Mouse (Mus musculus): ENCODE data around the gene Ddx42. TPM values are rescaled to one million over a fixed set of nuclear protein-coding genes. Genes with fewer than 3 reads are reported as not detected.
"Not testable (repeated sequence)": the region's sequence is repeated elsewhere in the genome, so short reads cannot be mapped to it uniquely, and the experiment has no call there.

The Ddx42 gene
- total RNA-seq, 1 experiment from 2014 or later = 64.5 TPM

- DNase-seq = no peak
Measured at GRCm38 (mm10) chr11:106201337-106202122, 15.2 kb upstream of the Ddx42 start.

- no peak for DNase-seq
Measured at GRCm38 (mm10) chr11:106202123-106202465, 14.6 kb upstream of the Ddx42 start, which contains the start of gene Strada. Gene Strada (minus strand): TSS chr11:106202168.

- no peak for DNase-seq
Measured at GRCm38 (mm10) chr11:106212771-106213170, 4.0 kb upstream of the Ddx42 start.

GRCm38 (mm10) chr11:106214856-106215255, 1.9 kb upstream of the Ddx42 start:
- DNase-seq = no peak

GRCm38 (mm10) chr11:106215450-106215859, 1.3 kb upstream of the Ddx42 start:
- no peak for DNase-seq

- peak; percentile 90 for DNase-seq
Measured at GRCm38 (mm10) chr11:106215927-106216729, 598 bp upstream of the Ddx42 start, which contains the start of gene Ccdc47. Gene Ccdc47 (minus strand): TSS chr11:106216344.

- DNase-seq = no peak
Measured at GRCm38 (mm10) chr11:106220603-106221002, 3.9 kb downstream of the Ddx42 start.

- not testable (repeated sequence) for DNase-seq
Measured at GRCm38 (mm10) chr11:106233978-106234377, 17.3 kb downstream of the Ddx42 start.

GRCm38 (mm10) chr11:106246834-106247233, 30.1 kb downstream of the Ddx42 start:
- no peak for DNase-seq

- DNase-seq = no peak
Measured at GRCm38 (mm10) chr11:106249326-106249725, 32.6 kb downstream of the Ddx42 start.

GRCm38 (mm10) chr11:106254767-106255166, 38.0 kb downstream of the Ddx42 start:
- DNase-seq = no peak

- no peak for DNase-seq
Measured at GRCm38 (mm10) chr11:106255174-106255573, 38.4 kb downstream of the Ddx42 start.

- DNase-seq = peak; percentile 99
Measured at GRCm38 (mm10) chr11:106255685-106256451, 39.1 kb downstream of the Ddx42 start, which contains the start of the genes Ftsj3 and Psmc5. Gene Ftsj3 (minus strand): TSS chr11:106256079. Gene Psmc5 (plus strand): TSS chr11:106256154.

- DNase-seq = no peak
Measured at GRCm38 (mm10) chr11:106256775-106257174, 40.0 kb downstream of the Ddx42 start.

- DNase-seq = no peak
Measured at GRCm38 (mm10) chr11:106260826-106261450, 44.2 kb downstream of the Ddx42 start.

- no peak for DNase-seq
Measured at GRCm38 (mm10) chr11:106263963-106264362, 47.2 kb downstream of the Ddx42 start.

GRCm38 (mm10) chr11:106264988-106265387, 48.3 kb downstream of the Ddx42 start:
- no peak for DNase-seq

GRCm38 (mm10) chr11:106265570-106265969, 48.8 kb downstream of the Ddx42 start:
- DNase-seq = no peak

- DNase-seq = no peak
Measured at GRCm38 (mm10) chr11:106266431-106266830, 49.7 kb downstream of the Ddx42 start.

- peak; percentile 72 for DNase-seq
Measured at GRCm38 (mm10) chr11:106267311-106267852, 50.7 kb downstream of the Ddx42 start.

- DNase-seq = no peak
Measured at GRCm38 (mm10) chr11:106267871-106268270, 51.1 kb downstream of the Ddx42 start.

All from adrenal gland, postnatal 25 days (tissue).